Mouse (Mus musculus) cerebral cortex, adult 2 months (tissue): ENCODE measurements around the gene Kcnc3.

ENCODE experiments used
- WGBS: fragments of 180-500 bp; shearing (Covaris S2); methylation state at CpG from one replicate; pipeline ENCODE4 v1.1.7; 2018; 5-methylcytosine and 5-hydroxymethylcytosine counted together

Gene Kcnc3

GRCm38 (mm10) chr7:44626966-44627365, 36.5 kb downstream of the Kcnc3 start:
- WGBS, result 91% methylated on average over 13 of the region's 13 CpGs

- 84% methylated on average over 15 of the region's 15 CpGs for WGBS
These were observed 38.1 kb downstream of the Kcnc3 start for GRCm38 (mm10) chr7:44628402-44629034.

- WGBS, result 84% methylated on average over 13 of the region's 13 CpGs
These were observed 40.0 kb downstream of the Kcnc3 start for GRCm38 (mm10) chr7:44630437-44630836.

- WGBS, result 57% methylated on average over 13 of the region's 13 CpGs
These were observed 42.2 kb downstream of the Kcnc3 start for GRCm38 (mm10) chr7:44632676-44633075.

- 48% methylated on average over 15 of the region's 15 CpGs for WGBS
These were observed 42.9 kb downstream of the Kcnc3 start for GRCm38 (mm10) chr7:44633407-44633806.

GRCm38 (mm10) chr7:44636684-44637083, 46.2 kb downstream of the Kcnc3 start:
- WGBS, result 44% methylated on average over 9 of the region's 9 CpGs

- WGBS, result 21% methylated on average over 16 of the region's 16 CpGs
These were observed 48.2 kb downstream of the Kcnc3 start for GRCm38 (mm10) chr7:44638663-44639062.

- 27% methylated on average over 25 of the region's 25 CpGs for WGBS
These were observed 50.6 kb downstream of the Kcnc3 start for GRCm38 (mm10) chr7:44640843-44641605.

GRCm38 (mm10) chr7:44641887-44642286, 51.4 kb downstream of the Kcnc3 start:
- WGBS, result 36% methylated on average over 8 of the region's 8 CpGs

GRCm38 (mm10) chr7:44645256-44645655, 54.8 kb downstream of the Kcnc3 start:
- 86% methylated on average over 5 of the region's 5 CpGs for WGBS

- 37% methylated on average over 15 of the region's 15 CpGs for WGBS
These were observed 55.5 kb downstream of the Kcnc3 start for GRCm38 (mm10) chr7:44645951-44646350.

- WGBS, result 32% methylated on average over 7 of the region's 7 CpGs
These were observed 56.7 kb downstream of the Kcnc3 start for GRCm38 (mm10) chr7:44647042-44647724.

- WGBS, result 75% methylated on average over 10 of the region's 10 CpGs
These were observed 57.3 kb downstream of the Kcnc3 start for GRCm38 (mm10) chr7:44647729-44648128.

GRCm38 (mm10) chr7:44649094-44649610, 58.7 kb downstream of the Kcnc3 start:
- WGBS, result 85% methylated on average over 8 of the region's 8 CpGs

GRCm38 (mm10) chr7:44649990-44650389, 59.5 kb downstream of the Kcnc3 start:
- 12% methylated on average over 4 of the region's 4 CpGs for WGBS

GRCm38 (mm10) chr7:44651416-44651815, 61.0 kb downstream of the Kcnc3 start:
- 84% methylated on average over 7 of the region's 7 CpGs for WGBS

- 59% methylated on average over 8 of the region's 8 CpGs for WGBS
These were observed 63.3 kb downstream of the Kcnc3 start for GRCm38 (mm10) chr7:44653773-44654172.
